Mouse (Mus musculus) ES-Bruce4 (cell line): ENCODE data around the gene Fndc3b.
"Not testable (repeated sequence)": the region's sequence is repeated elsewhere in the genome, so short reads cannot be mapped to it uniquely, and the experiment has no call there.

Source experiments
- CTCF ChIP-seq: IDR thresholded peaks from one replicate; pipeline ENCODE4 v1.8.1; 2011; ENCODE audit warnings: low read depth, low read length
- EP300 ChIP-seq: IDR thresholded peaks from 2 replicates; pipeline ENCODE4 v1.6.1; 2011; ENCODE audit warnings: low read depth, low read length; ENCODE audit not compliant: insufficient read depth
- POLR2A ChIP-seq: IDR thresholded peaks from one replicate; pipeline ENCODE4 v1.8.1; 2011; ENCODE audit warnings: low read length; ENCODE audit not compliant: insufficient read depth

GRCm38 (mm10) chr3:27477749-27478148, 233.4 kb downstream of the Fndc3b start:
- TF ChIP-seq POLR2A, CTCF, EP300: not testable (repeated sequence)
